Mouse (Mus musculus) limb, embryonic 15.5 days (tissue): Measurements from ENCODE around the gene 4930451I11Rik. TPM values are rescaled to one million over a fixed set of nuclear protein-coding genes. Genes with fewer than 3 reads are reported as not detected.

ENCODE experiments used
- ATAC-seq: fragments of 200-750 bp; cut with Nextera tagmentation; 2 replicates; pipeline ENCODE4 v1.8.0; 2017; ENCODE audit warnings: low read depth, moderate TSS enrichment; ENCODE audit not compliant: insufficient number of reproducible peaks, low FRiP score, low TSS enrichment
- H3K27ac ChIP-seq: fragments of 300-500 bp; sonication (generic); 2 replicates; pipeline ENCODE4 v1.5.1; 2015; ENCODE audit warnings: moderate library complexity, mild to moderate bottlenecking, inconsistent platforms
- H3K27me3 ChIP-seq: fragments of 300-500 bp; sonication (generic); 2 replicates; pipeline ENCODE4 v1.6.1; 2015; ENCODE audit warnings: inconsistent platforms
- H3K36me3 ChIP-seq: fragments of 300-500 bp; sonication (generic); 2 replicates; pipeline ENCODE4 v1.6.1; 2015; ENCODE audit warnings: inconsistent platforms
- H3K4me1 ChIP-seq: fragments of 300-500 bp; sonication (generic); 2 replicates; pipeline ENCODE4 v1.6.1; 2015; ENCODE audit warnings: inconsistent platforms
- H3K4me2 ChIP-seq: fragments of 300-500 bp; sonication (generic); 2 replicates; pipeline ENCODE4 v1.6.1; 2015; ENCODE audit warnings: mild to moderate bottlenecking, inconsistent platforms
- H3K4me3 ChIP-seq: fragments of 300-500 bp; sonication (generic); 2 replicates; pipeline ENCODE4 v1.5.1; 2015; ENCODE audit warnings: mild to moderate bottlenecking, inconsistent platforms
- H3K9ac ChIP-seq: fragments of 300-500 bp; sonication (generic); 2 replicates; pipeline ENCODE4 v1.6.1; 2015; ENCODE audit warnings: inconsistent platforms
- H3K9me3 ChIP-seq: fragments of 300-500 bp; sonication (generic); 2 replicates; pipeline ENCODE4 v1.6.1; 2016; ENCODE audit warnings: inconsistent platforms
- WGBS: fragments of 180-500 bp; shearing (Covaris S2); methylation state at CpG from one replicate; pipeline ENCODE4 v1.1.7; 2015; 5-methylcytosine and 5-hydroxymethylcytosine counted together
- polyA plus RNA-seq: library from polyadenylated mRNA; unstranded; fragments of >200 nt; fragmentation: Nextera tagmentation; extraction: Ambion mirVana; gene quantifications from 2 replicates; pipeline ENCODE4 v1.2.1, GENCODE M21; 2015

4930451I11Rik gene
- polyA plus RNA-seq, 1 experiment from 2014 or later = not detected

DNA sequence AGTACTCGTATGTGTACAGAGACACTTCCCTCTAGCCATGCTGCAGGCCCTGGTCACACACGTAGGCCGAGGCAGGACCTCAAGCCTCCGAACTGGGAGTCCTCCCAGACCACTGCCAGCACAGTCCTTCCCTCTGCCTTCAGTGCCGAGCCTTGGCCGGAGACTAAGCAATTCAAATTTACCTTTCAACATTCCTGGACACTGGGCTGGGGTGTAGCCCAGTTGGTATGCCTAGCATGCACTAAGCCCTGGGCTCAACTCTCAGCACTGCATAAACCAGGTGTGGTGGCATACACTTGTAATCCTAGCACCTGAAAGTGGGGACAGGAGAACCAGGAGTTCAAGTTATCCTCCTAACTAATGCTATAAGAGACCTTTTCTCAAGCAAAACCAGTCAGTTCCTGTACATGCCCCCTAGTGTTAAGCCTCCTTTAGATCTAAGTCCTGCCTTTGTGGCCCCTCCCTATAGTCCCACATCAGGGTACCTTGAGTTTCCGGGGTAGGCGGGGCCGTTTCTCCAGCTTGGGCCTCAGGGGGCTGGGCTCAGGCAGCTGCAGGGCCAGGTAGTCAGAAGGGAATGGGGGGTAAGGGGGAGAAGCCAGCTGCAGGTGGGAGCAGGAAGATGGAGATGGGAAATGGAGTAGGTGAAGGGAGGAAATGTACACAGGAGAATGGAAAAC lies 25.4 kb upstream of the 4930451I11Rik start:
- H3K4me3 ChIP-seq = no peak overlapping the region
- peaks cover 8% of the 10 kb centered on the region for H3K4me1 ChIP-seq
- no peak overlapping the region for H3K27ac ChIP-seq
- H3K9ac ChIP-seq = no peak overlapping the region
- no peak overlapping the region for H3K4me2 ChIP-seq
- H3K27me3 ChIP-seq = no peaks in the 10 kb centered on the region
- no peaks in the 10 kb centered on the region for H3K9me3 ChIP-seq
- H3K36me3 ChIP-seq = peaks cover 81% of the 10 kb centered on the region
- 73% methylated on average over 9 of the region's 9 CpGs for WGBS
- no peak for ATAC-seq

DNA sequence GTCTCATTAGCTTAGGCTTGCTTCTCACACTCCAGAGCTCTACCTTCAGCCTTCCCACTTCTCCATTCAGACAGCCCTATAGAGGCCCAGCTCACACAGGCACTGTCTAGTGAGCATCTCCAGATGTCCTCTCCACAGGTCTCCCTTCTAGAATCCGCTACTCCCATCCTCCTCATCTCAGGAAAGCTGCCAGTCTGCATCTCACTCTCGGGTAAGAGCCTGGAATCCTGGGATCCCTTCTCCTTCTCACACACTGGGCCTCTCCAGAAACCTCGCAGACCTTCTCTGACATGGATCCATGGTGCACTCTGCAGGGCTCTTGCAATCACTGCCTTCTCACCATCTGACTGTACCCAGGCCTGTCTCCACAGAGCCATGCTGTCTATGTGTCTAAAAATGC lies 24.2 kb upstream of the 4930451I11Rik start:
- H3K27me3 ChIP-seq = no peaks in the 10 kb centered on the region

DNA sequence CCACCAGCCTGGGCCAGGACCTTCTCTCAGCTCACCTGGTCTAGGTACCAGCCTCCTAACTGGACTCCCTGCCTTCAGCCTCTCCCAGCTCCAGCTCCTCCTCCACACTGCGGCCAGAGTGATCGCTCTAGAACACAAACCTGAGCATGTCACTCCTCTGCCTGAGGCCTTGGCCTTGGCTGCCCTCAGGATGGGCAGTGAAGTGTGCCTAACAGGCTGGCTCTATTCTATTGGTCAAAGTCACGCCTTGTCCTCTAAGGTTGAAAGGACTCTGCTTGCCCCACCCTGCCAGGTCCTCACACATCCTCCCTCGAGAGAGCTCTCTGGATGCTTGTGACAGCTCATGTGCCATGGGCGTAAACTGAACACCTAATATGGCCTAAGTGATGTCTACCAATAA lies 22.0 kb upstream of the 4930451I11Rik start:
- Histone ChIP-seq H3K9ac (no peak overlapping the region), H3K36me3 (peaks cover 69% of the 10 kb centered on the region), H3K4me1 (peaks cover 5% of the 10 kb centered on the region), H3K4me3 (no peak overlapping the region), H3K27me3 (peaks cover 19% of the 10 kb centered on the region), H3K27ac (no peak overlapping the region), H3K4me2 (no peak overlapping the region), H3K9me3 (no peaks in the 10 kb centered on the region)
- WGBS = 86% methylated on average over 5 of the region's 5 CpGs
- ATAC-seq = no peak

More for the DNA sequence above, 24.2 kb upstream of the 4930451I11Rik start:
- no peak overlapping the region for H3K4me3 ChIP-seq
- no peak overlapping the region for H3K27ac ChIP-seq
- H3K9me3 ChIP-seq = no peaks in the 10 kb centered on the region
- H3K36me3 ChIP-seq = peaks cover 85% of the 10 kb centered on the region
- H3K4me2 ChIP-seq = no peak overlapping the region
- H3K4me1 ChIP-seq = peaks cover 1% of the 10 kb centered on the region; the same call in 1 of the 2 replicates
- no peak for ATAC-seq
- H3K9ac ChIP-seq = no peak overlapping the region
- 82% methylated on average over 3 of the region's 3 CpGs for WGBS

DNA sequence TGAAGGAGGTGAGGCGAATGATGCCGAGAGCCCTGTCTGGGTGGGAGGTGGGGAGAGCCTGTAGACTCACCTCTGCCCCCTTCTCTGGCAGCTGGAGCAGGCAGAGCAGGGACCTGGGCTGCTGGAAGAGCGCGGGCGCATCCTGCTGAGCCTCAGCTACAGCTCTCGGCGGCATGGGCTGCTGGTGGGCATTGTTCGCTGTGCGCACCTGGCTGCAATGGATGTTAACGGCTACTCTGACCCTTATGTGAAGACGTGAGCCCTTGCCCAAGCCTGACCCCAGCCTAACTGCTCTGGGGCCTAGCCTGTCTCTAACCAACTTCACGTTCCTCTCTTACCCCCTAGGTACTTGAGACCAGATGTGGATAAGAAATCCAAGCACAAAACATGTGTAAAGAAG lies 19.8 kb upstream of the 4930451I11Rik start:
- 37% methylated on average over 12 of the region's 12 CpGs for WGBS
- Histone ChIP-seq H3K9ac (no peak overlapping the region), H3K27ac (no peak overlapping the region), H3K36me3 (peaks cover 47% of the 10 kb centered on the region), H3K9me3 (no peaks in the 10 kb centered on the region), H3K4me2 (no peak overlapping the region), H3K27me3 (peaks cover 39% of the 10 kb centered on the region), H3K4me1 (peaks cover 19% of the 10 kb centered on the region), H3K4me3 (no peak overlapping the region)
- no peak for ATAC-seq

DNA sequence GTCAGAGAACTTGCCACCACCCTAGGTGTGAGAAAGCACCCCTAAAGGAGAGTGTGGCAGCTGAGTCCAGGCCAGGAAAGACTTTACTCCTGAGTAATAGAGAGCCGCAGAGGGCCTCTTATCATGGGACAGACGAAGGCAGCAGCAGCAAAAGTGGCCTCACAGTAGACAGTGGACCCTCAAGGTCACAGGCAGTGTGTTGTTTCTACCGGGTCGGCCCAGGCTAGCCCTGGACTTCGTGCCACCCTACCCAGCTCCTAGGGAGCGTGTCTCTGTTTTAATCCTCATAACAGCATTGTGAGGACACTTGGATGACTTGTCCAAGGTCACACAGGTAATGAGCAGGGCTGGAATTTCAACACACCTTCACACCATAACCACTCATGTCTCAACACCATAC lies 18.7 kb upstream of the 4930451I11Rik start:
- H3K9me3 ChIP-seq = no peaks in the 10 kb centered on the region
- H3K27ac ChIP-seq = no peak overlapping the region
- peaks cover 39% of the 10 kb centered on the region for H3K27me3 ChIP-seq
- H3K9ac ChIP-seq = no peak overlapping the region
- peaks cover 19% of the 10 kb centered on the region for H3K4me1 ChIP-seq
- no peak overlapping the region for H3K4me2 ChIP-seq
- no peak for ATAC-seq
- 87% methylated on average over 6 of the region's 6 CpGs for WGBS
- H3K36me3 ChIP-seq = peaks cover 37% of the 10 kb centered on the region
- H3K4me3 ChIP-seq = no peak overlapping the region

DNA sequence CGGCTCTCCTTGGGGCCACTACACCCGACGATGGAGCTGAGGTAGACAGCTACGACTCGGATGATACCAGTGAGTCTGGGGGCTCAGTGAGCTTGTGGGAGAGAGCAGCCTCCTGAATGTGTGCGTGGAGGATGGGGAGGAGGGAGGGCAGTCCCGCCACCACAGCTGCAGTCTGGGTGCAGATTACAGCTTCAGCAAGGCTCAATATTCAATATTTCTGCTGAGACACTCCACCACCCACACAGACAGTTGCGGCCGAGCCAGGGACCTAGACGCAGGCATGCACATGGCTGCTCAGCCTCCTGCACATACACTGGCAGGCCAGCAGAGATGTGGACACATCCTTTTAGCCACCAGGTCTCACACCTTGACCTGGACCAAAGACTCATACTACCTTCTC lies 17.4 kb upstream of the 4930451I11Rik start:
- no peak for ATAC-seq
- H3K27ac ChIP-seq = no peak overlapping the region

DNA sequence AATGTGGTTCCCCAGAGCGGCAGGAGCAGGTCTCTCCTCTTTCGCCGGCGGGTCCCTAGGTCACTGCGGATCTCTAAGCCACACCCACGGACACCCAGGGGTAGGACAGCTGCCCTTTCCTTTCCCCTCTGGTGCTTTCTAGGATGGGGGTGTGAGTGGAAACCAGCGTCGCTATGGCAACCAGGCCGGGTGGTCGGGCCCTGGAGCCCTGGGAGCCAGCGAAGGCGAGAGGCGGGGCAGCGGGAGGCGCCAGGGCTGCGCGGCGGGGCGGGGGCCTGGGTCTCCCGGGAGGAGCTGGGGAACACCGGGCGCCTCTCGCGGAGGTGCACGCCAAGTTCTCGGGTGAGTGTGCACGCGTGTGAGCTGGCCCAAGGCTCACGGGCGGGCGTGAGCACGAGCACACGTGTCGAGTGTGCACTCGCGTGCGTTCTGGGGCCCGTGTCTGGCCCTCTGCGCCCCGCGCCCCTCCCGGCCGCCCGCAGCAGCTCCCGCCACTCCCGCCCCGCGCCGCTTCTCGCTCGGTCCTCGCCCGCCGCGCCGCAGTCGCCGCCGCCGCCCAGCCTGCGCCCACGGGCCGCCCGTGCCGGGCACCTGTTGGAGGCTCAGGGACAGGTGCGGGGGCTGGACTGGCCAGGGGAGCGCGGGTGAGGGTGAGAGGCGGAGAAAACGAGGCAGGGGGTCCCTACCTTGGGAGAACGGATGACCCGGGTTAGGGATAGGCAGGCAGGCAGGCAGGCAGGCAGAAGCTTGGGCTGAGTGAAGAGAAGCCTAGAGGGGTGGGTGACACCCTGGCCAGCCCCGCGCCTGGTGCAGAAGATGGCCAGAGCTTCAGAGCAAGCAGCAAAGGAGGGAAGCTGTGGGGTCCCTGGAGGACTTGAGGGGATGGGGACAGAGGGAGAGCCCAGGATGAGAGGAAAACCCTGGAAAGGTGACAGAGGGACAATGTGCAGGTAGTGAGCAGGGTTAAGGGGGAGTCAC lies 16.3 kb upstream of the 4930451I11Rik start:
- peak overlapping the region; percentile 98 for H3K4me2 ChIP-seq
- 0 out of 2 replicates have a peak, but pooled peaks have one; percentile 19 for ATAC-seq
- peaks cover 12% of the 10 kb centered on the region for H3K36me3 ChIP-seq
- H3K4me3 ChIP-seq = peak overlapping the region; percentile 50
- H3K27ac ChIP-seq = no peak overlapping the region
- under 1% methylated on average over 74 of the region's 74 CpGs for WGBS
- peaks cover 39% of the 10 kb centered on the region for H3K27me3 ChIP-seq
- no peaks in the 10 kb centered on the region for H3K9me3 ChIP-seq
- peak overlapping the region; percentile 36 for H3K9ac ChIP-seq
- H3K4me1 ChIP-seq = peaks cover 19% of the 10 kb centered on the region

More for the DNA sequence above, 17.4 kb upstream of the 4930451I11Rik start:
- Histone ChIP-seq H3K9ac (no peak overlapping the region), H3K27me3 (peaks cover 39% of the 10 kb centered on the region), H3K9me3 (no peaks in the 10 kb centered on the region), H3K4me2 (peak overlapping the region; percentile 98; the same call in 1 of the 2 replicates), H3K36me3 (peaks cover 23% of the 10 kb centered on the region), H3K4me1 (peaks cover 19% of the 10 kb centered on the region), H3K4me3 (peak overlapping the region; percentile 50; the same call in 1 of the 2 replicates)
- 28% methylated on average over 10 of the region's 10 CpGs for WGBS

DNA sequence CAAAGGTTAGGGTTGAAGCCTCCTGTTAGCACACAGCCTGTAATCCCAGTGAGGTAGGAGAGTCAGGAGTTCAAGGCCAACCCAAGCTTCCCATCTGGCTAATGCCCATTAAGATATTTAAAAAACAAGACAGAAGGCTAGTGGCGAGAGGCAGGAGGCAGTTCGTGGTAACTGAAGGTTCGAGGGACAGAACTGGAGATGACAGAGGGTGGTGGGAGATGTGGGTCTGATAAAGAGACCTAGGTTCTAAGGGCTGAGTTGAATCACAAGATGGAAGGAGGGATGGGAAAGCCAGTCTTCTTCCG lies 15.6 kb upstream of the 4930451I11Rik start, which contains the start of gene Doc2a:
TSS of gene Doc2a (plus strand) at position 301 of the 305 bp plus-strand sequence.
- WGBS = 30% methylated on average over 4 of the region's 4 CpGs
- Histone ChIP-seq H3K27me3 (peaks cover 39% of the 10 kb centered on the region), H3K4me2 (peak within 1 kb of the TSS; percentile 98), H3K27ac (no peak within 1 kb of the TSS), H3K36me3 (peaks cover 6% of the 10 kb centered on the region), H3K9me3 (no peaks in the 10 kb centered on the region), H3K9ac (peak within 1 kb of the TSS; percentile 36), H3K4me3 (peak within 1 kb of the TSS; percentile 50), H3K4me1 (peaks cover 19% of the 10 kb centered on the region)
- no peak for ATAC-seq

DNA sequence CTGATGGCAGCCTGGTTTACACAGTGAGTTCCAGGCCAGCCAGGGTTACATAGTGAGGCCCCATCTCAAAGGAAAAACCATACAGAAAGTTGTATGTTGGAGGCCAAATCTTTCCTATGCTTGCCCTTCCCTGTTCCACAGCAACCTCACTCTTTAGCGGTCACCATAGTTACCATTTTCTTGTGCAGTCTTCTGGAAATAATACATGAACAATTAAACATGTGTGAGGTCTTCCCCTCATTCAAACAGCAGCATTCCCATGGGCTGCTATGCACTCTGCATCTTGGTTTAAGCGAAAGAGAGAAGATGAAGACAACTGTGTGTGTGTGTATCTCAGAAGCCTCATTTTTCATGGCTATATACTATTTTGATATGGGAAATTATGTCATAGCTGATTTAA lies 14.1 kb upstream of the 4930451I11Rik start:
- Histone ChIP-seq H3K4me2 (no peak overlapping the region), H3K27me3 (peaks cover 39% of the 10 kb centered on the region), H3K4me1 (peaks cover 19% of the 10 kb centered on the region), H3K27ac (no peak overlapping the region), H3K36me3 (no peaks in the 10 kb centered on the region), H3K9ac (no peak overlapping the region), H3K9me3 (no peaks in the 10 kb centered on the region), H3K4me3 (no peak overlapping the region)
- no peak for ATAC-seq
- 96% methylated on average over 2 of the region's 2 CpGs for WGBS

DNA sequence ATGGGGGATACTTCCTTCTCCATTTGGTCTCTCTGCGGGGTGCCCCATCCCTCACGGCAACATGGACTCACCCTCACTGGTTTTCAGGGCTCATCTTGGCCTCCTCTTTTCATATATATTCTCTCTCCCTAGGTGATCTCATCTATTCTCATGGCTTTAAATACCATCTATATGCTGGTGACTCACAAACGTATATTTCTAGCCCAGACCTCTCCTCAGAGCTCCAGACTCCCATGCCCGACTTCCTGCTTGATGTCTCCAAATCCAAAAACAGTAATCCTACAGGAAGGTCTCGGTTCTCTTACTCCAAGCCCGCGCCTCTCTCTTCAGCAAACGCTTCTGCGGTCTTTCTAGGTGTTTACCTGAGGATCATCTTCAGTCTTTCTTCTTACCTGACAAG lies 11.8 kb upstream of the 4930451I11Rik start:
- WGBS = 76% methylated on average over 9 of the region's 9 CpGs
- no peak for ATAC-seq

DNA sequence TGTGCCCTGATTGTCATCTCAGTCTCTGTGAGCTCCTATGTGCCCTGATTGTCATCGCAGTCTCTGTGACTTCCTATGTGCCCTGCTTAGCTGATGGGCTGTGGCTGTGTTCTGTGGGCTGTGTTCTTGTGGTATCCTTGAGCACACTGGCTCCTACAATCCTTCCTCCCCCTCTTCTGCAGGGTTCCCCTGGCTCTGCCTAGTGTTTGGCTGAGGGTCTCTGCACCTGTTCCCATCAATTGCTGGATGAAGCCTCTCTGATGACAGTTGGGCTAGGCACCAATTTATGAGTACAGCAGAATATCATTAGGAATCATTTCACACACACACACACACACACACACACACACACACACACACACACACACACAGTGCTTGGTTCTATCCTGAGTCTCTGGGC lies 1.9 kb upstream of the 4930451I11Rik start:
- no peak overlapping the region for H3K27ac ChIP-seq
- H3K4me3 ChIP-seq = no peak overlapping the region
- no peaks in the 10 kb centered on the region for H3K36me3 ChIP-seq
- no peak overlapping the region for H3K9ac ChIP-seq
- 96% methylated on average over 1 of the region's 1 CpGs for WGBS
- no peaks in the 10 kb centered on the region for H3K9me3 ChIP-seq
- peaks cover 4% of the 10 kb centered on the region for H3K4me1 ChIP-seq
- no peak overlapping the region for H3K4me2 ChIP-seq
- no peak for ATAC-seq
- 0 out of 2 replicates have a peak, but pooled peaks cover 17% of the 10 kb centered on the region for H3K27me3 ChIP-seq

More for the DNA sequence above, 11.8 kb upstream of the 4930451I11Rik start:
- Histone ChIP-seq H3K4me1 (peaks cover 12% of the 10 kb centered on the region), H3K27ac (no peak overlapping the region), H3K4me2 (no peak overlapping the region), H3K36me3 (no peaks in the 10 kb centered on the region), H3K9me3 (no peaks in the 10 kb centered on the region), H3K9ac (no peak overlapping the region), H3K4me3 (no peak overlapping the region), H3K27me3 (peaks cover 18% of the 10 kb centered on the region)
